Mouse (Mus musculus): ENCODE measurements at regions not wholly inside any gene's neighbourhood (a gene's known extent, or its start where the extent isn't known, plus 50 kb on each side); places are given as distances from the start of the nearest gene placed in this dataset.

DNA sequence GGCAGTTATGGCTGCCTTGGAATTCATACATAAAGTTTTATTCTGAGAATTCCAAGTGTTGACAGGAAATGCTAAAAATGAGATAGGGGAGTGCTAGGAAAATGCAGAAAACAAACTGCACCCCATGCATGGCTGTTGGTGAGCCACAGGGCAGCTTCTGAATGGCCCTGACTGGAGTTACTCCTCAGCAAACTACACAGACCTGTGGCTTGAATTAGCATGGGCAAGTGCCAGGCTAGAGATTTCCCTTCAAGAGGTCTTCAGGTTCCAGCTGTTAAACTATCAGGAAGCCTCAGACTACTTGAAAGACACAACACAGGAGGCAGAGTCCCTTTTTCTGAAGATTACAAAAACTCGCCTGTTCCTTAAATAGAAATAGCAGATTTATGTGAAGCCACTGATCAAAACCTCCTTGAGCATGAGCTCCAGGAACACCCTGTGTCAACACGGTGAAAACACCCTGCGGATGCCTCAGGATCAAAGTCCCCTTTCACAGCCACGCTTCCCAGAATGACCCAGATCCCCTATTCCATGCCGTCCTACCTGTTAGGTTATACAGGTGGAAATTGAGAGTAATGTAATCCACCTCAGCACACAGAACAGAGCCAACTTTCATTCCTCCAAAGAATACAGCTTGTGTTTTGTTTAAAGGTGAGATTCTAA lies 217.9 kb upstream of the Impg1 start:
- no peak overlapping the region for H3K27ac ChIP-seq (replicated peaks)
- no peaks in the 10 kb centered on the region for H3K27me3 ChIP-seq
- no peaks in the 10 kb centered on the region for H3K36me3 ChIP-seq
- no peak for ATAC-seq (ENCODE audit: low FRiP score, low read depth)
- no peaks in the 10 kb centered on the region for H3K9me3 ChIP-seq
- no peak overlapping the region for H3K4me3 ChIP-seq
- no peak overlapping the region for H3K4me2 ChIP-seq (replicated peaks)
- no peak overlapping the region for H3K9ac ChIP-seq (replicated peaks)
- H3K4me1 ChIP-seq: no peaks in the 10 kb centered on the region
- WGBS: 74% methylated on average over 5 of the region's 5 CpGs

DNA sequence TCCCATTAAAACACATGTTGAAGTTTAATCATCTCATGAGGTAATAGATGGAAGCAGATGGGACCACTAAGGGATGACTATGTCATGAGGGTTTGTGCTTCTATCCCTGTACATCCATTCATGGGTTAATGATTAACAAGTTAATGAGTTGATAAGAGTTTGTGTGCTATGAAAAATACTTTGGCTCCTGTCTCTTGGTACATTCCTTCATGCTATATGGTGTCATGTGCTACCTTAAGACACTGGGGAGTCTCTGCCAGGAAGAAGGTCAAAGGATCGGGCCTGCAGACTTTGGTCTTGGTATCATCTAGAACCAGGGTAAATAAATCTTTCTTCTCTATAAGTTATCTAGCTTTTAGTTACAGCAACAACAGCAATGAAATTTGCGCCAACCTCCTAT lies 216.4 kb upstream of the Impg1 start:
- H3K27ac ChIP-seq (replicated peaks): no peak overlapping the region
- ATAC-seq (ENCODE audit: low FRiP score, low read depth): no peak

DNA sequence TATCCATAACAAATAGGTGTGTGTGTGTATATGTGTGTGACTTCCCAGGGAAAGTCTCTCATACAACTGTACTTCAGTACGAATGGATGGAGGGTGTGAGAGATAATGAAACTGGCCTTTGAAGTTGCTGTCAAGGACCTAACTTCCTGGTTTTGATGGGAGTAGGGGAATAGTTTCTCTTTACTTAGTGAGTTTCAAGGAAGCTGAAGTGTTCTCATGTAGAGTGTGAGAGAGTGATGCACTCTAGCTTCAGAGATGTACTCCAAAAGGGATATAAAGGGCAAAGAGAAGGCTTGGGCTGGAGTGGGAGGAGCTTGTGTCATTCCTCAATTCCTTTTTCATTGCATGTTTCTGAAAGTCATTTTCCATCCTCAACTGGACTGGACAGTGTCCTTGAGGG lies 206.2 kb upstream of the Impg1 start:
- Histone ChIP-seq H3K4me2 (replicated peaks) (no peak overlapping the region), H3K36me3 (no peaks in the 10 kb centered on the region), H3K27ac (replicated peaks) (no peak overlapping the region), H3K9ac (replicated peaks) (no peak overlapping the region), H3K27me3 (no peaks in the 10 kb centered on the region), H3K4me3 (no peak overlapping the region), H3K9me3 (0 out of 2 replicates have a peak, but pooled peaks cover 3% of the 10 kb centered on the region), H3K4me1 (no peaks in the 10 kb centered on the region)
- WGBS: 88% methylated on average over 1 of the region's 1 CpGs
- ATAC-seq (ENCODE audit: low FRiP score, low read depth): no peak

More for the DNA sequence above, 216.4 kb upstream of the Impg1 start:
- H3K27me3 ChIP-seq: no peaks in the 10 kb centered on the region
- no peaks in the 10 kb centered on the region for H3K4me1 ChIP-seq
- no peak overlapping the region for H3K9ac ChIP-seq (replicated peaks)
- H3K36me3 ChIP-seq: no peaks in the 10 kb centered on the region
- no peaks in the 10 kb centered on the region for H3K9me3 ChIP-seq
- no peak overlapping the region for H3K4me2 ChIP-seq (replicated peaks)
- 97% methylated on average over 2 of the region's 2 CpGs for WGBS
- no peak overlapping the region for H3K4me3 ChIP-seq

DNA sequence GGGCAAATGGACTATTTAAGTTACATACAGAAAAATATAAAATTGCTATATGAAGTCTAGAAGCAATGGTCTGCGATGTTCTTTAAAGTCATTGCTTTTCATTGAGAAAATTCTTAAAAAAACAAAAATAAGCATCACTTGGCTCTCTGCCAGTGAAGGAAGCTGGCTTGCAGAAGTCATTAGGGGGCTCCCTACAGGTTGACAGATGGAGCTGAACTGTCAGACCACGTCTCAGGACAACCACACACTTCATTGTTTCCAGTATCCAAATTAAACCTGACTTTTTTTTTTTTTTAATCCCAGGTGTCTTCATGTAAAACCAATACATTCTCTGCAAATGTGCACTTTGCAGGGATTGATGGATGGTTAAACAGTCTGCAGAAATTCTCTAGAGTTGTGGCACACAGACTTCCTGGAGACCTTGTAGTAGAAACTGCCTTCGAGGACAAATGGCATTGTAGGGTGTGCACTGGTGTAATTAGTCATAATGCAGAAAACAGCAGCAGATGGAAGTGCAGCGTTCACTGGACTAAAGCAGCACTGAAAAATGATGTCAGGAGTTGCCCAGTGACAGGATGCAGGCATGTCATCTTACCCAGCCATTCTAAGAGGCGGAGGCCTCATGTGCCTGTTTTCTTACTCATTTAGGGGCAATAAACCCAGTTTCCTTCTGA lies 203.4 kb upstream of the Impg1 start:
- H3K9ac ChIP-seq (replicated peaks): no peak overlapping the region
- no peak for ATAC-seq (ENCODE audit: low FRiP score, low read depth)
- H3K4me2 ChIP-seq (replicated peaks): no peak overlapping the region
- whole genome bisulfite sequencing: 80% methylated on average over 5 of the region's 5 CpGs
- H3K4me3 ChIP-seq: no peak overlapping the region
- no peaks in the 10 kb centered on the region for H3K27me3 ChIP-seq
- no peaks in the 10 kb centered on the region for H3K4me1 ChIP-seq
- H3K27ac ChIP-seq (replicated peaks): no peak overlapping the region
- H3K36me3 ChIP-seq: no peaks in the 10 kb centered on the region
- no peaks in the 10 kb centered on the region for H3K9me3 ChIP-seq

DNA sequence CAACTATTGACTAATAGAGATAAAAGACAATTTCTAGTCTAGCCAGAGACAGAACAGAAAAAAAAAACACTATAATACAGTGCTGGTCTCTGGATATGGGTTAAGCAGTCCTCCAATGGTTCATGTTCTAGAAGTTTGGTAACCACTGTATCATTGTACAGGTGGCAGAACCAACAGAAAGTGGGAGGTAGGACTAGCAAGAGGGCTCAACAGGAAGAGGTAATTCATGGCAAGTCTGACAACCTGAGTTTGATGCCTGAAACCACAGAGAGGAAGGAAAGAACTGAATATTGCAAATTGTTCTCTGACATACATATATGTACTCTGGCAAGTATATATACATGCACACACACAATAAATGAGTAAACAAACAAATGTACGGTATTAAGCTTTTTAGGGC lies 193.5 kb upstream of the Impg1 start:
- Histone ChIP-seq H3K27ac (replicated peaks) (no peak overlapping the region), H3K4me2 (replicated peaks) (no peak overlapping the region), H3K27me3 (no peaks in the 10 kb centered on the region), H3K4me3 (no peak overlapping the region), H3K9me3 (no peaks in the 10 kb centered on the region), H3K9ac (replicated peaks) (no peak overlapping the region), H3K4me1 (no peaks in the 10 kb centered on the region), H3K36me3 (no peaks in the 10 kb centered on the region)
- WGBS: 85% methylated on average over 1 of the region's 1 CpGs
- ATAC-seq (ENCODE audit: low FRiP score, low read depth): no peak

GRCm38 (mm10) chr9:80615114-80615513 lies 149.8 kb upstream of the Impg1 start:
- H3K4me3 ChIP-seq: no peak overlapping the region
- H3K36me3 ChIP-seq: no peaks in the 10 kb centered on the region
- H3K4me2 ChIP-seq (replicated peaks): no peak overlapping the region
- H3K27ac ChIP-seq (replicated peaks): no peak overlapping the region
- H3K4me1 ChIP-seq: no peaks in the 10 kb centered on the region
- WGBS: 66% methylated on average over 3 of the region's 3 CpGs
- H3K27me3 ChIP-seq: no peaks in the 10 kb centered on the region
- no peak overlapping the region for H3K9ac ChIP-seq (replicated peaks)
- ATAC-seq (ENCODE audit: low FRiP score, low read depth): no peak
- no peaks in the 10 kb centered on the region for H3K9me3 ChIP-seq

DNA sequence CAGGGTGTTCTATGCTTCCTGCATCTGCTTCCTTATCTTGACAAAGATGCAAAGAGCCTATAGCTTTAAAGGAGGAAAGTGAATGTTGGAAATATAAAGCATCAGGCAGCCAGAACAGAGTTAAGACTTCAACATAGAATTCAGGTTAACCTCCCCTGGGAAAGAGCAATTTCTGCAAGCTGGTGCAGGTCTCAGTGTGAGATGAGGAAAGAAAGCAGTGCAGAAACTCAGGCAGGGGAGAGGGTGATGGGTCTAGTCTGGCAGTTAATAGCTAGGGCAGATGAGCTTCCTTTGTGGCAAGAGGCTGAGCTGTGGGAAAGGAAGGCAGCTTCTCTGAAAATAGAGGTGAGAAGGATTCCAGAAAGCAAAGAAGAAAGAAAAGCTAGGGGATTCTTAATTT lies 134.7 kb upstream of the Impg1 start:
- H3K9ac ChIP-seq (replicated peaks): no peak overlapping the region
- H3K36me3 ChIP-seq: no peaks in the 10 kb centered on the region
- ATAC-seq (ENCODE audit: low FRiP score, low read depth): no peak
- H3K9me3 ChIP-seq: no peaks in the 10 kb centered on the region
- no peak overlapping the region for H3K4me2 ChIP-seq (replicated peaks)
- no peak overlapping the region for H3K4me3 ChIP-seq
- no peaks in the 10 kb centered on the region for H3K27me3 ChIP-seq
- H3K4me1 ChIP-seq: no peaks in the 10 kb centered on the region
- H3K27ac ChIP-seq (replicated peaks): no peak overlapping the region

DNA sequence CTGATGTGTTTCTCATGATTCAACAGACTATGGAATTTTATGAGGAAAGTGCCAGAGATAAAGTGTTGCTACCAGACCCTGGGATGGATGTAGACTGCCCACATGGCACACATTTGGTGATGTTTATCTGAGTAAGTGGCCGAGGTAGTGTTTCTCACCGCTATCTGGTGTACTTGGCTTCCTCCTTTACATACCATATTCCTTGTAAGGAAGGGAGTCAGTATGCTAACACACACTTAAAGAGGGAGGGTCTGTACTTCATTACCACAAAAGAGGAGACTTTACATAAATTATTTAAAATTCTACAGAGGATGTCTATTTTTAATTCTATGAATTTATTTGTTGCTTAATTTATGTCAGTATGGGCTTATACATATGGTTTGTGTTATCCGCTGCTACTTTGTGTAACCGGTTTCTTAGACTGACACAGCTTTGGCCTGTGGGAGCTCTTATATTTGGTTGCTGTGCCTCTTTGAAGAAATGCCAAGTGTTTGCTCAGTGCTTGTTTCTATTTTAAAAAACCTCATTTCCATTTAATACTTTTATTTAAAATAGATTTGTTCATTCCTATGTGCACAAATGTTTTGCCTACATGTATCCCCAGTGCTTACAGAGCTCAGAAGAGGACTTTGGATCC lies 100.2 kb upstream of the Impg1 start:
- Histone ChIP-seq H3K9ac (replicated peaks) (no peak overlapping the region), H3K27ac (replicated peaks) (no peak overlapping the region), H3K27me3 (no peaks in the 10 kb centered on the region), H3K4me2 (replicated peaks) (no peak overlapping the region), H3K36me3 (no peaks in the 10 kb centered on the region), H3K4me1 (no peaks in the 10 kb centered on the region), H3K4me3 (no peak overlapping the region), H3K9me3 (no peaks in the 10 kb centered on the region)
- 88% methylated on average over 4 of the region's 4 CpGs for WGBS
- ATAC-seq (ENCODE audit: low FRiP score, low read depth): no peak

DNA sequence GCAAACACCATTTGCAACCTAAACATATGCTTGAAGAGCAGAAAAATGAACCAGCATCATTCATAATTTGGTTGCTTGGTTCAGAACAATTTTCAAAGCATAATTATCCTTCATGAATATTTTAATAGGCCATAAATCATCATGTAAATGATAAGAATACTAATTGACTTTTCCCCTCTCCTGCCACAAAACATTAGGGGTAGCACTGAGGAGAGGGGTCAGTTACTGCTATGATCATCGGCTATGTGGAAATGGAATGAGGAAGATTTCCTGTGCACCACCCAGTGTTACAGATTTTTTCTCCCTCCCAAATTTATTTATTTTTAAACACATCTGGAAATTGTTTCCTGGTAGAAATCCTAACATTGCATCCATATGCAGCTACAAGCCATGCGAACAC lies 98.4 kb upstream of the Impg1 start:
- Histone ChIP-seq H3K9me3 (no peaks in the 10 kb centered on the region), H3K4me1 (no peaks in the 10 kb centered on the region), H3K9ac (replicated peaks) (no peak overlapping the region), H3K36me3 (no peaks in the 10 kb centered on the region), H3K4me3 (no peak overlapping the region), H3K4me2 (replicated peaks) (no peak overlapping the region), H3K27ac (replicated peaks) (no peak overlapping the region), H3K27me3 (no peaks in the 10 kb centered on the region)
- no peak for ATAC-seq (ENCODE audit: low FRiP score, low read depth)
- WGBS: 81% methylated on average over 2 of the region's 2 CpGs

DNA sequence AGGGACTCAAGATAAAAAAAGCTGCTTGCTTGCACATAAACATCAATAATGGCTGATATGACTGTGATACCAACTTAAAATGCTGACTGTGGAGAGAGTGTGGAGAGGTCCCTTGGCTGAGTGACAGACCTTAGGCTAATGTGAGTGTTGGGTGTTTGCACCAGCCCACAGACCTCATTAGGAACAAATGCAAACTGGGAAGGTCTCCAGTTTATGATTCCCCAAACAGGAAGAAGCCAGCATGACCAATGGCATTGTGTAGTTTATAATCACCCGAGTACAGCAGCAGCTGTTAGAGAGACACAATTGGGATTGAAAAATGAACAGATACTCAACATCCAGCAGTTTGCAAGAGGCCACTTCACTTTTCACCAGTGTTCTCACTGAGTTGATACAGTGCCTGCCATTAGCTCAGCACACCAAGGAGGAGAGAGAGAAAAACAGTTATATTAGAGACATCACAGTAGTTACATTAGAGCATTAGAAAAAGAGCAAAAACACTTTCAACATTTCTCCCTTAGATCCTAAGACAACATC lies 90.3 kb upstream of the Impg1 start:
- no peaks in the 10 kb centered on the region for H3K27me3 ChIP-seq
- H3K9ac ChIP-seq (replicated peaks): no peak overlapping the region
- H3K36me3 ChIP-seq: no peaks in the 10 kb centered on the region
- H3K9me3 ChIP-seq: no peaks in the 10 kb centered on the region
- H3K27ac ChIP-seq (replicated peaks): no peak overlapping the region
- ATAC-seq (ENCODE audit: low FRiP score, low read depth): no peak
- H3K4me3 ChIP-seq: no peak overlapping the region
- H3K4me2 ChIP-seq (replicated peaks): no peak overlapping the region
- WGBS: 75% methylated on average over 1 of the region's 1 CpGs
- H3K4me1 ChIP-seq: no peaks in the 10 kb centered on the region
